Mouse (Mus musculus) layer of hippocampus, adult 2 months (tissue): ENCODE results near the gene Ifitm2. TPM values are rescaled to one million over a fixed set of nuclear protein-coding genes. Genes with fewer than 3 reads are reported as not detected.

Experiments used
- DNase-seq, 2 experiments: peaks; one replicate each; pipeline ENCODE4 v3.0.0; 2022; ENCODE audit warnings: low spot score in 2 of 2
- H3K27ac ChIP-seq: fragments of 200-600 bp; 2 replicates; pipeline ENCODE4 v1.8.1; 2022
- H3K4me3 ChIP-seq: fragments of 200-600 bp; 2 replicates; pipeline ENCODE4 v1.8.1; 2022; ENCODE audit warnings: mild to moderate bottlenecking
- CTCF ChIP-seq: fragments of 200-600 bp; conservative IDR thresholded peaks from 2 replicates; pipeline ENCODE4 v1.8.1; 2022; ENCODE audit warnings: antibody characterized with exemption, mild to moderate bottlenecking, moderate library complexity
- total RNA-seq, 2 experiments: library from RNA; stranded (reverse); gene quantifications; 2 replicates each; pipeline ENCODE4 v1.2.3; 2021

The Ifitm2 gene
- total RNA-seq, 2 experiments from 2014 or later: 13.0 to 16.3 TPM

DNA sequence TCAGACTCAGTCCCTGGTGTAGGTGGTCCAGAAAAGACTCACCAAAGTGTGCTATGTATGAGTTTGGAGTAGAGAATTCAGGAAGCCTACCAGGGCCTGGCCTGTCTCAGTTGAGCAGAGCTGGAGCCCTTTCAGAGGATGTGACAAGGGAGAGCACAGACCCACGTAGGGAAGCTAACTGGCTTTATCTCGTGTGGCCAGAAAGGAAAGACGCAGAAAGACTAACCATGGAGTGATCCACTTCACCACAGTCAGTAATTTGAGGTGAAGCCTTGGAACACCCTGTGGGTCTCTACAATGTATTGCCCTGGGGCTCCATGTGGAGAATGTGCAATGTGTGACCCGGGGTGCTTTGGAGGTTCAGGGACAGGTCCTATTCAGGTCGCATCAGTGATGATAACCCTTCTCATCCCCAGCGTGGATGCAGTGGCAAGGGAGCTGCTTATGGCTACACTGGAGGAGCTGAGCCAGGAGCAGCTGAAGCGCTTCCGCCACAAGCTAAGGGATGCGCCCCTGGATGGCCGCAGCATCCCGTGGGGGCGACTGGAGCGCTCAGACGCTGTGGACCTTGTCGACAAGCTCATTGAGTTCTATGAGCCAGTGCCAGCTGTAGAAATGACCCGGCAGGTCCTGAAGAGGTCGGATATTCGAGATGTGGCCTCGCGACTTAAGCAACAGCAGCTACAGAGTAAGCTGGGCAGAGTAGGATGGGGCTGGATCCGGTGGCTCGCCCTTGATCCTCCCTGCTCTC lies 34.4 kb downstream of the Ifitm2 start:
- no peak overlapping the region for H3K4me3 ChIP-seq
- TF ChIP-seq CTCF: no peak
- no peak overlapping the region for H3K27ac ChIP-seq
- no peak for DNase-seq

DNA sequence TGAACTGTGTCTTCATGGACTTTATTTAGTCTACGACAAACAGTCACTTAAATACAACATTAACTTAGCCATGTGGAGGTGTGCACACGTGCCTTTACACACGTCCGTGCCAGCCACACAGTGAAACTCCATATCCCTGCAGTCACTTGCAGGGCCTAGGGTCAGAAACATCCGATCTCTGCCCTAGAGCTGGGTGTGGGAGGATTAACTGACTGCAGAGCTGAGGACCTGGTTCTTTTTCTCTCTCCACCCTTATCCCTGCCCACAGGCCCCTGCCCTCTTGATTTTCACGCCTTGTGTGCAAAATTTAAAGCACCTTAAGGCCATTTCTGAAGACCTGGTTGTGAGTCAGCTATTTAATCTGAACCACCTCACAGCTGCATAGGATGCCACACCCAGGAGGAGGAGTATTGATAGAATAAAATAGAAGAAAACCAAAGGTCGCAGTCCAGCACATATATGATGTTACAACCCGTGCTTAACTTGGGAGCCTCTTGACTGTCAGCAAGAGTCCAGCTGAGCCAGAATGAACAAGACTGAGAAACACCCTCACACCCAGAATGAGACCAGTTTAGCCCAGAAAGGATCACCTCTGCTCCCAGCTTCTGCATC lies 35.3 kb downstream of the Ifitm2 start, which contains the start of gene Nlrp6:
TSS of gene Nlrp6 (plus strand) at position 485 of the 612 bp plus-strand sequence.
- no peak for TF ChIP-seq CTCF
- Histone ChIP-seq H3K27ac (no peak within 1 kb of the TSS), H3K4me3 (no peak within 1 kb of the TSS)
- DNase-seq: no peak

DNA sequence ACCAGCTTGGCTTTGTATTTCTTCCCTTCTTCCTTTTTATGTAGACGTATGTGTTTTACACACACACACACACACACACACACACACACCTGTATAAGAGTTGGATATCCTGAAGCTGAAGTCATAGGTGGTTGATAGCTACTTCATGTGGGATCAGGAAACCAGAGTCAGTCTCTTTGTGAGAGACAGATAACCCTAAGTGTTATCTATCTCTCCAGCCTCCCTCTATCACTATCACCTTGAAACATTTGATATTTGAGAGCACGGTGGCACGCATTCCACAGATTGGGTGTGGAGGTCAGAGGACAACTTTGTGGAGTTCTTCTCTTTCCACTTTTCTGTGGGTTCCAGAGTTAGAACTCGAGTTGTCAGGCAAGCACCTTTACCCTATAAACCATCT lies 35.9 kb downstream of the Ifitm2 start:
- no peak for DNase-seq
- no peak overlapping the region for H3K27ac ChIP-seq
- H3K4me3 ChIP-seq: no peak overlapping the region
- TF ChIP-seq CTCF: no peak

DNA sequence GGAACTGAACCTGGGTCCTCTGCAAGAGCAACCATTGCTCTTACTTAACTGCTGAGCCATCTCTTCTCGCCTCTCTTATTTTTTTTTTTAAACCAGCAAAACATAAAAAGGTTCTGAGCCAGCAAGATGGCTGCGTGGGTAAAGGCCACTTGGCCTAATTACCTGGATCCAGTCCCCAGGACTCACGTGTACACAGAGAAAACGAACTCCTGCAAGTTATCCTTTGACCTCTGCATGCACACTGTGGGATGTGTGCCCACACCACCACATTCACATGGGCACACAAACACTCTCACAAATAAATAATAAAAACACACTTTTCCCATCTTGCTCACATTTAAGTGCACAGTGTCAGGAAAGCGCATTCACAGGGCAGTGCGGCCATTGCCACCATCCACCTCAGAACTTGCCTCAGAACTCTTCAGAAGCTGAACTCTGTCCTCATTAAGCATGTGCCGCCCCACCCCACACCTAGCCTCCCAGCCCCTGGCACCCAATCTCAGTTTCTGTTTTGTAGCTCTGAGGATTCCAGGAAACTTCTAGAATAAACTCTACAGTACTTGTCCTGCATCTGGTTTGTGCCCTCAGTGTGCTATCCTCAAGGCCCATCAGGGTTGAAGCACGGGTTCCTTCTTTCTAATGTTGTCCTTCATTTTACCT lies 41.6 kb downstream of the Ifitm2 start:
- no peak for TF ChIP-seq CTCF
- no peak overlapping the region for H3K4me3 ChIP-seq
- no peak for DNase-seq
- no peak overlapping the region for H3K27ac ChIP-seq

DNA sequence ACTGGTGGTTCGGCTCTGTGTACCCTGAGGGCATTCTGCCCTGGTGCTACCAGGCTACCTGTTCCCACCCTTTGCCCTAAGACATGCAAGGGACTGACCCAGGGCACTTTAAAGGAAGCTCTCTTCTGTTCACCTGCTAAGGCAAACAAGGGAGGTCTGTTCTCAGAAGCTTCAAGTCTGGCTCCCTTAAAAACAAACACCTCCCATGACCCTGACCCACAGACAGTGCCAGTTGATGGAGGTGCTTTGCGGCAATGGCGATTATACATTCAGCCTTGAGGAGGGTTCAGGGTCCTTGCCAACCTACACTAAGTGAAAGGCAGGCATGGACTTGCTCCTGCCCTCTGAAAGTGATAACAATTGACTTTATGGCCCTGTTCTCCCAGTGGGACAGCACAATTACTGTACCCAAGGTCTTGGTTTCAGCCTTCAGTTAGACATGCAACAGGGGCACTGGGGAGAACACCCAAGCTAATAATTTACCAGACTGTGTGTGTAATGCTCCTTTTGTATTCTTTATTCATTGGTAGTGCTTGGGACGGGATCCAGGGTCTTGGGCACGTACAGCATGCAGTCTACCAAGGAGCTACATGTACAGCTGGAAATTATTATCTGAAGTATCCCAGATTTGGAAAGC lies 42.8 kb downstream of the Ifitm2 start:
- DNase-seq: no peak
- no peak overlapping the region for H3K27ac ChIP-seq
- no peak for TF ChIP-seq CTCF
- no peak overlapping the region for H3K4me3 ChIP-seq

DNA sequence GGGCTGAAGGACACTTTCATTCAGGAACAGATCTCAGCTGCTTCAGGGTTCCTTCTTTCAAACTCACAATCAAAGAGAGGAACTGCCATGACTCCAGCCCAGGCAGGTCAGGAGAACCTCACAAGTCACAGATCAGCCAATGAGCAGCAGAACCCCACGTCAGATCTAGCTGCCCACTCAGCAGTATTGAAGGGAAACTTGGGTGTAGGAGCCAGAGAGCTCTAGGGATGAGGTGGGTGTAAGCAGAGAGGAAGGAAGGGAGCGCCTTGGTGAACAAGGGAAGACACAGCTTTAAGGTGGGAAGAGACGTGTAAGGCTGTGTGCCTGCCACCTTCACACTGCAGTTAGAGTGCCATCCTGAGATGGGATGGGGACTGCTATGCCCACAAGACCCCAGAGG lies 43.5 kb downstream of the Ifitm2 start:
- Histone ChIP-seq H3K27ac (no peak overlapping the region), H3K4me3 (no peak overlapping the region)
- no peak for DNase-seq
- no peak for TF ChIP-seq CTCF

DNA sequence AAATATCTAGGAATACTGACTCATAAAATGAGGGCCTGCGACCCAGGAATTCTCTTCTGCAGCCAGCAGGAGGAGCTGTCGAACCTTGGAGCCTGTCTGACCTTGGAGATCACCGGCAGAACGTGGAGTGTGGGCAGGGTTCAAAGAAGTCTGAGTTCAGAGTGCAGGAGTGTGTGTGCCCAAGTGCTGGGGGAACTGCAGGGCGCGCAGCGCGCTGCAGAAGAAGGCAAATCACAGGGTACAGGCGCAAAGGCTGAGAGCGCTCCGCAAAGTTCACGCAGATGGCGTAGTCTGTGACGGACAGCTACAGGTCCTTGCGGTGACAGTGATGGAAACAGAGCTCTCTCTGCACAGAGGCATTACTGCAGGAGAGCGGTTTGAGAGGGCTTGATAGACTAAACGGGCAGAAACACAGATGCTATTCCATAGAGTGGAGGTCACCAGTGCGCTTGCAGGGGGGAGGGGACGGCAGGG lies 47.1 kb downstream of the Ifitm2 start:
- Histone ChIP-seq H3K4me3 (peak overlapping the region; percentile 56), H3K27ac (0 out of 2 replicates have a peak overlapping the region, but pooled peaks have one; percentile 29)
- peak; percentile 90 for TF ChIP-seq CTCF
- peak; percentile 50 to 68 for DNase-seq

DNA sequence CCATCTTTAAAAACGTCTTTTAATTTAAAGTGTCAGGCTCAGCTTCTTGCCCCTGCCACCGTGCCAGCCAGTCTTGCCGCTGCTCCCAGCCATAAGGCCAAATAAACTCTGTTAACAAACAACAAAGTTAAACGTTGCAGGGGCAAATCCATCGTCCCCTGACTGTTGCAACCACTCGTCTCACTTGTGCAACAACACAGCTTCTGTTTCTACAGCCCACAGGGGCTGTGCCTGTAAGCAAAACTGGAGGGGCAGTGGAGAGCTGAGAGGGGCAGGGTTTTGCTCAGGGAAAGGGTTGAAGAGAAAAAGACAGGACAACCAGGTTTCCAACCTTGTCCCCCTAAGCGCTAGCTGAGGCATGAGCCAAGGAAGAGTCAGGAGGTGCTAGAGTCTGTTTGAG lies 47.6 kb downstream of the Ifitm2 start:
- Histone ChIP-seq H3K27ac (no peak overlapping the region), H3K4me3 (no peak overlapping the region)
- TF ChIP-seq CTCF: no peak
- DNase-seq: no peak

DNA sequence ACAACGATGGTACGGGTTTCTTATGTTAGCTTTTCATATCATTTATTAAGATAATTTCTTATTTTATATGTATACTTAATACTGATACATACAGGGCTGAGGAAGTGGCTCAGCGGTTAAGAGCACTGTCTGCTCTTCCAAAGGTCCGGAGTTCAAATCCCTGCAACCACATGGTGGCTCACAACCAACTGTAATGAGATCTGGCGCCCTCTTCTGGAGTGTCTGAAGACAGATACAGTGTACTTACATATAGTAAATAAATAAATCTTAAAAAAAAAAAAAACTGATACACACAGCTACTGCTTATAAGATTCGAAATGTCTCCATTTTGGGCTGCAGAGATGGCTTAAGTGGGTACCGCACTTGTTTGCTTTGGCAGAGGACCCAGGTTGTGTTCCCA lies 48.1 kb downstream of the Ifitm2 start:
- TF ChIP-seq CTCF: peak; percentile 58
- no peak overlapping the region for H3K27ac ChIP-seq
- no peak for DNase-seq
- no peak overlapping the region for H3K4me3 ChIP-seq

DNA sequence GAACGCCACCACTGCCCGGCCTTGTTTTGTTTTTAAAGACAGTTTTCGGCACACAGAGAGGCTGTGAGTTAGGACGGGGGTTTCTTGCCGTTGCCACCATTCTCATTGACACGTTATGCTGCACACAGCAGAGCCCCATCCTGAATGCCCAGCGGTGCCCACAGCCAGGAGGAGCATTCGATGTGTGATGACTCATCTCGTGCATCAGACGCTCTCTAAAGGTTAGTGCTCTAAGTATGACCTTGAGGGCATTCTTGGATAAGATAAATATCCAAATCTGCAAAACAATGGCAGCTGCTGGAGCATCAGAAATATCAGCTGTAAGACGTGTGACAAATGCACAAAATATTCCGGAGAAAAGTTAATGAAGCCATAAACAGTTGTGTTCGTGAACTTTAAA lies 48.7 kb downstream of the Ifitm2 start:
- no peak overlapping the region for H3K27ac ChIP-seq
- DNase-seq: no peak
- no peak overlapping the region for H3K4me3 ChIP-seq
- TF ChIP-seq CTCF: no peak

DNA sequence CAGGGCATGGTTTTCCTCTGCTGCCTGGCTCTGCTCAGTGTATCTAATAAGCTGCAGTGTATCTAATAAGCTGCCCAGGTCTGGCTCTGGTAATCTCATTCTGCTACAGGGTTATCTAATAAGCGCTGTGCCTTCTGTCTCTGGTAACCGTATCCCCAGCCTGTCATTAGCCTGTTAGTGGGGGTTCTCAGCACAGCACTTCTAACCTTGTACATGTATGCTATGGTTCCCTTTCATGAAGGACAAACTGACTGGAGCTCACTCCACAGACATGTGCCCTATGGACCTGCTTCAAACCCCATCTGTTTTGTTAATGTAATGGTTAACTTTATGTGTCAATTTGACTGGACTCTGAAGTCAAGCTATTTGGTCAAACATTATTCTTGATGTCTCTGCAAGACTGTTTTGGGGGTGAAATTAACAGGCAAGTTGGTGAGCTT lies 50.1 kb downstream of the Ifitm2 start:
- H3K27ac ChIP-seq: no peak overlapping the region
- H3K4me3 ChIP-seq: no peak overlapping the region
- TF ChIP-seq CTCF: no peak
- no peak for DNase-seq

Other genes starting within 250 kb of the Ifitm2 start
- gene Cyp2e1, start 192.2 kb downstream of the Ifitm2 start, total RNA-seq: not detected
- not detected for gene Syce1, start 168.1 kb downstream of the Ifitm2 start, total RNA-seq
- 10 to 100 TPM; 10.7 to 18.0 TPM for gene Zfp941, start 133.8 kb downstream of the Ifitm2 start, total RNA-seq
- 1 to 10 TPM; 1.1 to 1.4 TPM for gene Urah, start 121.0 kb downstream of the Ifitm2 start, total RNA-seq
- gene Scgb1c1, start 110.4 kb downstream of the Ifitm2 start, total RNA-seq: not detected
- not detected for gene Odf3, start 108.2 kb downstream of the Ifitm2 start, total RNA-seq
- 1 to 10 TPM in 1 of 2 experiments, not detected in 1; 1.8 TPM for gene Gm45785, start 99.7 kb downstream of the Ifitm2 start, total RNA-seq
- 10 to 100 TPM; 78.2 to 82.8 TPM for gene Ric8a, start 99.0 kb downstream of the Ifitm2 start, total RNA-seq
- gene Bet1l, start 98.4 kb downstream of the Ifitm2 start, total RNA-seq: 10 to 100 TPM; 25.1 to 28.3 TPM
- 100 to 1,000 TPM; 111 to 113 TPM for gene Psmd13, start 74.0 kb downstream of the Ifitm2 start, total RNA-seq
- gene Sirt3, start 73.7 kb downstream of the Ifitm2 start, total RNA-seq: 10 to 100 TPM; 69.2 to 73.2 TPM
- gene Cox8b, start 55.5 kb downstream of the Ifitm2 start, total RNA-seq: 1 to 10 TPM in 1 of 2 experiments, not detected in 1; 1.3 TPM
- under 1 TPM; 0.27 to 0.51 TPM for gene Nlrp6, start 35.1 kb downstream of the Ifitm2 start, total RNA-seq
- 1 to 10 TPM; 4.0 to 7.1 TPM for gene Pgghg, start 14.6 kb downstream of the Ifitm2 start, total RNA-seq
- not detected for gene Ifitm5, start 5.7 kb downstream of the Ifitm2 start, total RNA-seq
- not detected for gene Gm45717, start 50 bp downstream of the Ifitm2 start, total RNA-seq
- 1 to 10 TPM; 1.9 to 2.9 TPM for gene Ifitm1, start 11.2 kb upstream of the Ifitm2 start, total RNA-seq
- 10 to 100 TPM in 1 of 2 experiments, 1 to 10 TPM in 1; 9.6 to 13.9 TPM for gene Ifitm3, start 54.8 kb upstream of the Ifitm2 start, total RNA-seq
- gene Ifitm6, start 61.9 kb upstream of the Ifitm2 start, total RNA-seq: not detected
- not detected for gene Gm17387, start 73.1 kb upstream of the Ifitm2 start, total RNA-seq
- gene B4galnt4, start 105.1 kb upstream of the Ifitm2 start, total RNA-seq: 100 to 1,000 TPM in 1 of 2 experiments, 10 to 100 TPM in 1; 93.4 to 101 TPM
- gene Pkp3, start 122.2 kb upstream of the Ifitm2 start, total RNA-seq: not detected
- gene Sigirr, start 144.6 kb upstream of the Ifitm2 start, total RNA-seq: 1 to 10 TPM; 2.1 to 2.5 TPM
- not detected for gene Ano9, start 161.8 kb upstream of the Ifitm2 start, total RNA-seq
- 10 to 100 TPM; 50.8 to 64.4 TPM for gene Ptdss2, start 166.4 kb upstream of the Ifitm2 start, total RNA-seq
- 10 to 100 TPM; 40.6 to 42.3 TPM for gene Rnh1, start 216.9 kb upstream of the Ifitm2 start, total RNA-seq
- gene Hras, start 238.0 kb upstream of the Ifitm2 start, total RNA-seq: 100 to 1,000 TPM; 200 to 222 TPM
- gene Lrrc56, start 238.2 kb upstream of the Ifitm2 start, total RNA-seq: 1 to 10 TPM; 4.5 to 5.7 TPM